Mouse (Mus musculus) left cerebral cortex, adult 6 months (tissue): ENCODE measurements around the gene Foxq1. TPM values are rescaled to one million over a fixed set of nuclear protein-coding genes. Genes with fewer than 3 reads are reported as not detected.

Experiments
- long read RNA-seq, 2 experiments: library from polyadenylated mRNA; unstranded; transcript quantifications; one replicate each; pipeline ENCODE4 v2.0.0; 2019 to 2020
- polyA plus RNA-seq: library from polyadenylated mRNA; unstranded; fragments of <200 nt; fragmentation: Nextera tagmentation; gene quantifications from 2 replicates; pipeline ENCODE4 v1.2.3, GENCODE M21; 2021

The Foxq1 gene
- polyA plus RNA-seq, result 0.48 and 2.0 TPM in 2 replicates
- long read RNA-seq, experiment 1, full-length matches to known transcripts, result 4 of 4 reads
- long read RNA-seq, experiment 1, partial matches to known transcripts, result 0 of 4 reads
- long read RNA-seq, experiment 1, other reads (novel, unspliced or antisense), result 0 of 4 reads
- long read RNA-seq, experiment 2, full-length matches to known transcripts, result 1 of 1 reads
- long read RNA-seq, experiment 2, partial matches to known transcripts, result 0 of 1 reads
- long read RNA-seq, experiment 2, other reads (novel, unspliced or antisense), result 0 of 1 reads

GRCm38 (mm10) chr13:31555834-31556233 lies at the start of gene Foxq1:
TSS of gene Foxq1 (plus strand) at chr13:31556134.

GRCm38 (mm10) chr13:31558521-31559418 lies 2.8 kb downstream of the Foxq1 start, which contains the start of gene A530084C06Rik:
TSS of gene A530084C06Rik (minus strand) at chr13:31559333.

Other genes starting within 250 kb of the Foxq1 start
- gene A530084C06Rik, start 3.2 kb downstream of the Foxq1 start, polyA plus RNA-seq, result not detected in 2 replicates
- 0.43 and 2.6 TPM in 2 replicates for gene Foxf2, start 69.7 kb downstream of the Foxq1 start, polyA plus RNA-seq